Mouse (Mus musculus) heart, postnatal 0 days (tissue): ENCODE data around the gene Foxn3. TPM values are rescaled to one million over a fixed set of nuclear protein-coding genes. Genes with fewer than 3 reads are reported as not detected.

Experiments used
- ATAC-seq: fragments of 200-750 bp; cut with Nextera tagmentation; 2 replicates; pipeline ENCODE4 v1.8.0; 2017; ENCODE audit warnings: low read depth, moderate number of reproducible peaks, moderate library complexity; ENCODE audit not compliant: insufficient read depth
- DNase-seq: peaks from one replicate; pipeline ENCODE4 v3.0.0-alpha.2; 2016; ENCODE audit warnings: low spot score
- H3K27ac ChIP-seq: fragments of 300-500 bp; sonication (generic); 2 replicates; pipeline ENCODE4 v1.5.1; 2014; ENCODE audit warnings: low read depth, mild to moderate bottlenecking
- H3K27me3 ChIP-seq: fragments of 300-500 bp; sonication (generic); 2 replicates; pipeline ENCODE4 v1.6.1; 2014; ENCODE audit warnings: low read length, mixed read lengths; ENCODE audit not compliant: control insufficient read depth, insufficient read depth
- H3K36me3 ChIP-seq: fragments of 300-500 bp; sonication (generic); replicated peaks from 2 replicates; pipeline ENCODE4 v1.6.1; 2014; ENCODE audit warnings: low read length, mixed read lengths; ENCODE audit not compliant: control insufficient read depth, insufficient read depth
- H3K4me1 ChIP-seq: fragments of 300-500 bp; sonication (generic); 2 replicates; pipeline ENCODE4 v1.6.1; 2014; ENCODE audit warnings: antibody characterized with exemption; ENCODE audit not compliant: control insufficient read depth, insufficient read depth
- H3K4me2 ChIP-seq: fragments of 300-500 bp; sonication (generic); 2 replicates; pipeline ENCODE4 v1.6.1; 2014; ENCODE audit warnings: low read depth, mild to moderate bottlenecking, low read length, moderate library complexity
- H3K4me3 ChIP-seq: fragments of 300-500 bp; sonication (generic); 2 replicates; pipeline ENCODE4 v1.5.1; 2014; ENCODE audit warnings: low read depth, low read length
- H3K9ac ChIP-seq: fragments of 300-500 bp; sonication (generic); replicated peaks from 2 replicates; pipeline ENCODE4 v1.6.1; 2014; ENCODE audit warnings: low read depth, low read length, mixed read lengths
- H3K9me3 ChIP-seq: fragments of 300-500 bp; sonication (generic); replicated peaks from 2 replicates; pipeline ENCODE4 v1.6.1; 2016; ENCODE audit warnings: low read length; ENCODE audit not compliant: control insufficient read depth
- CTCF ChIP-seq: IDR thresholded peaks from 2 replicates; pipeline ENCODE4 v1.5.1; 2016; ENCODE audit warnings: antibody characterized with exemption, control low read depth, low read depth
- EP300 ChIP-seq: IDR thresholded peaks from 2 replicates; pipeline ENCODE4 v1.6.1; 2016; ENCODE audit warnings: antibody characterized with exemption, low read depth
- WGBS: fragments of 180-500 bp; shearing (Covaris S2); extraction: QIAGEN DNeasy Blood & Tissue Kit; methylation state at CpG from one replicate; pipeline ENCODE4 v1.1.7; 2014; 5-methylcytosine and 5-hydroxymethylcytosine counted together
- polyA plus RNA-seq: library from polyadenylated mRNA; unstranded; fragments of >200 nt; fragmentation: Nextera tagmentation; extraction: Ambion mirVana; gene quantifications from 2 replicates; pipeline ENCODE4 v1.2.1, GENCODE M21; 2015
- total RNA-seq: library from RNA; depleted of rRNA; stranded (reverse); fragments of >200 nt; gene quantifications from 2 replicates; pipeline ENCODE4 v1.2.3, GENCODE M21; 2014; ENCODE audit warnings: low replicate concordance

The Foxn3 gene
- total and polyA plus RNA-seq, 2 experiments from 2014 or later = 31.4 to 55.3 TPM

DNA sequence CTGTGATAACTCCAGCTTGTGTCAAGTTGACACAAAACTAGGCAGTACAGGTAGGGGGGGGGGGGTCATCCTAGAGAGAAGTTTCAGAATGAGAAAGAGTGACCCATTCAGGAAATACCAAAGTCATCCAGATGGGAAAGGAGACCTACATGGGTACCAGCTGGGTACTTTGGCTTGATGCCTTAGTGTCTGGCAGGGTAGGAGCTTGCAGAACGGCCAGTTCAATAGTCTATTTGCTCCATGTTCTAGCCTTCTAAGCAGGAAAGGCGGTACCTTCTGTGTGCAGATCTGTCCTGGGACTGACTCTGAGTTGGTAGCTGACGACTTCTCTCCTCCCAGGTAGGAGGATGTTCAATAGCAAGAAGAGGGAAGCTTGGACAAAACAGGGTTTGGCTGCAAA is 134.3 kb downstream of the Foxn3 start:
- DNase-seq = no peak
- ATAC-seq = no peak
- H3K4me3 ChIP-seq = no peak overlapping the region
- no peaks in the 10 kb centered on the region for H3K27me3 ChIP-seq
- 84% methylated on average over 3 of the region's 3 CpGs for WGBS
- no peak overlapping the region for H3K9ac ChIP-seq
- no peak overlapping the region for H3K27ac ChIP-seq
- TF ChIP-seq CTCF = no peak
- TF ChIP-seq EP300 = no peak
- no peaks in the 10 kb centered on the region for H3K4me1 ChIP-seq
- no peaks in the 10 kb centered on the region for H3K36me3 ChIP-seq
- H3K9me3 ChIP-seq = no peaks in the 10 kb centered on the region
- no peak overlapping the region for H3K4me2 ChIP-seq

DNA sequence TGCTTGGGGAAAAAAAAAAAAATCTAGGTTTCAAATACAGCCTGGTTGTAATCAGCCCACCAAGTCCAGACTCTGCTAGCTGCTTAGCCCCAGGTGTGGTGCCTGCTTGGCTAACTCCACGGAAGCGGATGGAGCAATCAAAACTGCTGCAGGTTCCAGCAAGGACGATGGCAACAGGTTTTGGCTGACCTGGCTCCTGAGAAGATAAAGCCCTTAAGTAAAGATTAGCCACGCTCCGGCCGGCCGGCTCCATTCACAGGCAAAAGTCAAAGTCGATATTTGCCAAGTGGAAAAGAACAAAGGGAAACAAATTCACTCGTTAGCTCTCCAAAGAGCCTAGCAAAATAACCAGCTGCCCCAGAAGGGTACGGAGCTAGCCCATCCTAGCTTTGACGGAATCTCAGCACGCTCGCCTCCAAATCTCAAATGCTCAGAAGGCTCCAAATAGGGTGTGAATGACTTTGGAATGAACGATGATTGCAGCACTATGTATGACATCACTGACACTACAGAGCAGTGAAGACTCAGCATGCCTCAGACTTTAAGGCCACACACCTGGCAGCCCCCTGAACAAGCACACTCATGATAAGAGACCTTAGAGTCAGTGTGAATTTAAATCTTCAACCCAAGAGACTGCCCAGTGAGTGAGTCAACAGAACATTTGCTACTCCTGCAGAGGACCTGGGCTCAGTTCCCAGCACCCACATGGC is 137.0 kb downstream of the Foxn3 start:
- no peaks in the 10 kb centered on the region for H3K9me3 ChIP-seq
- TF ChIP-seq CTCF (no peak), EP300 (no peak)
- no peak overlapping the region for H3K27ac ChIP-seq
- DNase-seq = no peak
- no peak overlapping the region for H3K4me3 ChIP-seq
- ATAC-seq = no peak
- no peaks in the 10 kb centered on the region for H3K27me3 ChIP-seq
- no peak overlapping the region for H3K9ac ChIP-seq
- H3K36me3 ChIP-seq = no peaks in the 10 kb centered on the region
- H3K4me1 ChIP-seq = no peaks in the 10 kb centered on the region
- H3K4me2 ChIP-seq = no peak overlapping the region
- 47% methylated on average over 14 of the region's 14 CpGs for WGBS

DNA sequence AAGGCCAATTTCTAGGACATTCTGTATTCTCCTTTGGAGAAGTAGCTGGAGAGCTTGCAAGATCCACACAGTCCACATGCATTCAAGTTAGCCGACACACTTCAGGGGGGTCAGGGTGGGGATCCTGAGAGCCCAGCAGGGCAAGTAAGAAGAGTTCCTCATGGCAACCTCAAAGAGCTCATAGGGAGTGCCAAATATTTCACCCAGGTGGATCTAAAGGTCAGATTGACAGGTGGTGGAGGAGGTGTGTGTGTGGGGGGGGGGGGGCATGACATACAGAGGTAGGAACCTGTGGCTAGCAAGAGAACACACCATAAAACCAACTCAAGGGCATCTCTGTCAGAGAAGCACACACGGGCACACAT is 144.0 kb downstream of the Foxn3 start:
- H3K4me1 ChIP-seq = no peaks in the 10 kb centered on the region
- DNase-seq = no peak
- H3K36me3 ChIP-seq = no peaks in the 10 kb centered on the region
- no peak overlapping the region for H3K4me2 ChIP-seq
- 90% methylated on average over 2 of the region's 2 CpGs for WGBS
- ATAC-seq = no peak
- no peaks in the 10 kb centered on the region for H3K9me3 ChIP-seq
- no peak for TF ChIP-seq EP300
- TF ChIP-seq CTCF = no peak
- no peak overlapping the region for H3K27ac ChIP-seq
- H3K9ac ChIP-seq = no peak overlapping the region
- H3K4me3 ChIP-seq = no peak overlapping the region
- H3K27me3 ChIP-seq = no peaks in the 10 kb centered on the region

DNA sequence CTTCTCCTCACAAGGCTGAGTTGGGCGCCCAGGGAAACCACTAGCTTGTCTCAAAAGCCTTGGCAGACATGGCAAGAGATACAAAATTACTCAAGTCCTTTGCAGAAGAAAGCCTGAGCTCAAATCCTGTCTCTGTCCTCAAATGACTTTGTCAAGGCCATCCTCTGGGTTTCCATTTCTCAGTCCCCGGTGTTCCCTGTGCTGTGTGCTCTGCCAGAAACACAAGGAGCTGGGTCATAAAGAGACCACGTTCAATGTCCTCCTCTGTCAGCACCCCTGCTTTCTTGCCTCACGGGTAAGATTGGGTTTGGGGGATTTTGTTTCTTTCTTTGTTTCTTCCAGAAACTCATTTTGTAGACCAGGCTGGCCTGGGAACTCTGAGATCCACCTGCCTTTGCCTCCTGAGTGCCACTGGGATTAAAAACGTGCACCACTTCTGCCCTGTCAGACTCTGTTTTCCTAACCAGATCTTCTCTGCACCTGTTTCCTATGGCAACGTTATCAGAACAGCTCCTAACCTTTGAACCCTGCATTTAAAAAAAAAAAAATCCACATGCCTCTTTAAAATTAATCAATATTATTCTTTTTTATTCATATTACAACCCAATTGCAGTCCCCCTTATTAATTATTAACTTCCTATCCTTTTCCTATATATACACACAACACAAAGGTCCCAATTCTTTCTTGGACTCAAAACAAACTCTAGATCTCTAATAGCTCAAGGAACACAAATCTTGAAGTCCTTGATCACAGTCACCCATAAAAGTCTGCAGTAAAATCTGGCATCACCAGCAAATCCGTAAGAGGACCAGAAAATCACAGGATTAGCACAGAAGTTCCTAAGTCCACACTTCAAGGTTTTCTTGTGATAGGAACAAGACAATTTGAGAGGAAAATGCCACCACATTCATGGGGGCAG is 144.6 kb downstream of the Foxn3 start:
- TF ChIP-seq CTCF = no peak
- TF ChIP-seq EP300 = no peak
- DNase-seq = no peak
- H3K9me3 ChIP-seq = no peaks in the 10 kb centered on the region
- H3K4me1 ChIP-seq = no peaks in the 10 kb centered on the region
- no peak overlapping the region for H3K27ac ChIP-seq
- no peaks in the 10 kb centered on the region for H3K27me3 ChIP-seq
- no peak overlapping the region for H3K4me3 ChIP-seq
- no peaks in the 10 kb centered on the region for H3K36me3 ChIP-seq
- no peak overlapping the region for H3K9ac ChIP-seq
- ATAC-seq = no peak
- H3K4me2 ChIP-seq = no peak overlapping the region
- 71% methylated on average over 7 of the region's 7 CpGs for WGBS

DNA sequence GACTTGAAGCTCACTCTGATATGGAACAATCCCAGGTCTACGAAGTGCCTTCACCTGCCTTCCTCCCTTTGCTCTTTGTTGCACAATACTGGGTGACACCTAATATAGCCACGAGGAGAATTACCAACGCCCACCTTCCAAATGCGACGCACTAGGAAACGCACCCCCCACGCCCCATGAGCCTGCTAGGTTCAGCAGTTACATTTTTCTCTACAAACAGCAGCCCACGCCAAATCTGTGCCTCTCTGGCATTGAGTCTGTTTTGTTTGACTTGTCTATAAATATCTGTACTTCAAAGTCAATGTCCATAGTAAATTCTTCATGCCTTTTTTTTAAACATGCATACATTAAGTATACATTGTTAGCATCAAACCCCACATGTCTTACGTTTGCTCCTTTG is 145.5 kb downstream of the Foxn3 start:
- Histone ChIP-seq H3K4me1 (no peaks in the 10 kb centered on the region), H3K27me3 (no peaks in the 10 kb centered on the region), H3K4me2 (no peak overlapping the region), H3K4me3 (no peak overlapping the region), H3K9me3 (no peaks in the 10 kb centered on the region), H3K27ac (no peak overlapping the region), H3K36me3 (no peaks in the 10 kb centered on the region), H3K9ac (no peak overlapping the region)
- DNase-seq (no peak), ATAC-seq (no peak)
- TF ChIP-seq CTCF (no peak), EP300 (no peak)
- 82% methylated on average over 9 of the region's 9 CpGs for WGBS
